Mouse (Mus musculus) heart, embryonic 16.5 days (tissue): Measurements from ENCODE around the gene Synm. TPM values are rescaled to one million over a fixed set of nuclear protein-coding genes. Genes with fewer than 3 reads are reported as not detected.

Source experiments
- ATAC-seq: fragments of 200-750 bp; cut with Nextera tagmentation; replicated peaks from 2 replicates; pipeline ENCODE4 v1.8.0; 2017; ENCODE audit warnings: moderate number of reproducible peaks; ENCODE audit not compliant: insufficient read depth, low FRiP score; ENCODE audit errors: extremely low read depth
- H3K27ac ChIP-seq: fragments of 300-500 bp; sonication (generic); 2 replicates; pipeline ENCODE4 v1.5.1; 2014; ENCODE audit warnings: mild to moderate bottlenecking, low read length, control low read depth, moderate library complexity
- H3K27me3 ChIP-seq: fragments of 300-500 bp; sonication (generic); 2 replicates; pipeline ENCODE4 v1.6.1; 2014; ENCODE audit warnings: low read length, mixed read lengths; ENCODE audit not compliant: control insufficient read depth, insufficient read depth
- H3K36me3 ChIP-seq: fragments of 300-500 bp; sonication (generic); 2 replicates; pipeline ENCODE4 v1.6.1; 2014; ENCODE audit not compliant: control insufficient read depth, insufficient read depth
- H3K4me1 ChIP-seq: fragments of 300-500 bp; sonication (generic); 2 replicates; pipeline ENCODE4 v1.6.1; 2014; ENCODE audit warnings: low read length, mixed read lengths; ENCODE audit not compliant: control insufficient read depth, insufficient read depth
- H3K4me2 ChIP-seq: fragments of 300-500 bp; sonication (generic); 2 replicates; pipeline ENCODE4 v1.6.1; 2014; ENCODE audit warnings: low read depth, mild to moderate bottlenecking, control low read depth, low read length
- H3K4me3 ChIP-seq: fragments of 300-500 bp; sonication (generic); 2 replicates; pipeline ENCODE4 v1.5.1; 2014; ENCODE audit warnings: mild to moderate bottlenecking, control low read depth, low read length
- H3K9ac ChIP-seq: fragments of 300-500 bp; sonication (generic); 2 replicates; pipeline ENCODE4 v1.6.1; 2014; ENCODE audit warnings: low read length, control low read depth
- H3K9me3 ChIP-seq: fragments of 300-500 bp; sonication (generic); replicated peaks from 2 replicates; pipeline ENCODE4 v1.6.1; 2016; ENCODE audit warnings: low read length; ENCODE audit not compliant: control insufficient read depth
- WGBS: fragments of 180-500 bp; shearing (Covaris S2); extraction: QIAGEN DNeasy Blood & Tissue Kit; methylation state at CpG from one replicate; pipeline ENCODE4 v1.1.7; 2014; 5-methylcytosine and 5-hydroxymethylcytosine counted together
- polyA plus RNA-seq: library from polyadenylated mRNA; unstranded; fragments of >200 nt; fragmentation: Nextera tagmentation; extraction: Ambion mirVana; gene quantifications from 2 replicates; pipeline ENCODE4 v1.2.1, GENCODE M21; 2015

Gene Synm
- polyA plus RNA-seq, 1 experiment from 2014 or later: 3.8 TPM

DNA sequence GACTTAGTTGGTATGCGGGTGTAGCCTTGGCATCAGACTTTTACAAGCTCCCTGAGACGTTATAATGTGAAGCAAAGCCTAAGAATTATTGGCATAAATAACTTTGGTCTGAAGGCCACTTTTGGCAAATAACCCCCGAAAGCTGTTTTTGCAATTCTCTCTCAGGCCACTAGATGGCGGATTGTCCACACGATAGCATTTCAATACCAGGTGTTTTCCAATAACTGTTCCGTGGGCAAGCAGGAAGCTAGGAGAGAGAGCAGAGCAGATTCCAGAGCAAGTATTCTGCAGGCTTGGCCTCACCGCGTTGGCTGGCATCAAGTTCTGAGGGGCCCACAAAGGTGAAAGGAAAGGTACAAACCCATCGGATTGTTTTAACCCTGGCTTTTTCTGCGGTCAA, 29.2 kb upstream of the Synm start:
- no peak for ATAC-seq
- Histone ChIP-seq H3K4me3 (no peak overlapping the region), H3K27me3 (no peaks in the 10 kb centered on the region), H3K36me3 (no peaks in the 10 kb centered on the region), H3K4me2 (peak overlapping the region; percentile 24), H3K9ac (peak overlapping the region; percentile 43; the same call in 1 of the 2 replicates), H3K27ac (no peak overlapping the region), H3K9me3 (no peaks in the 10 kb centered on the region), H3K4me1 (peaks cover 3% of the 10 kb centered on the region)
- WGBS: 14% methylated on average over 10 of the region's 10 CpGs

DNA sequence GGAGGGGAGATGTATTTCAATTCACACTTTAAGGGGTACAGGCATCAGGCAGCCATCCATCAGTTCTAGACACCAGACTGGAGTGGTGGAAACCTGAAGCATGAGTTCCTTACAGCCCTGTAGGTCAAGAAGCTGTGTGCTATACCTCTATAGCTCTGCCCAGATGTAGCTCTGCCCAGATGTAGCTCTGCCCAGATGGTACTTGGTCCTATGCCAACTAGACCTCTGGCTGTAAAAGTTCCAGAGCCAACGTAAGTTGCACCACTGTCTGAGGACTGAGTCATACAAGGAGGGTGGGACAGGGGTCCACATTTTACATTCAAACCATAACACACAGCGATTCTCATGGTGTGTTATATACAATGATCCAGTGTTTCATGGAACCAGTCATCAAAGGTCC, 28.3 kb upstream of the Synm start:
- WGBS: 57% methylated on average over 2 of the region's 2 CpGs
- Histone ChIP-seq H3K27me3 (no peaks in the 10 kb centered on the region), H3K4me1 (peaks cover 3% of the 10 kb centered on the region), H3K36me3 (no peaks in the 10 kb centered on the region), H3K4me2 (no peak overlapping the region), H3K27ac (no peak overlapping the region), H3K9ac (no peak overlapping the region), H3K9me3 (no peaks in the 10 kb centered on the region), H3K4me3 (no peak overlapping the region)
- no peak for ATAC-seq

DNA sequence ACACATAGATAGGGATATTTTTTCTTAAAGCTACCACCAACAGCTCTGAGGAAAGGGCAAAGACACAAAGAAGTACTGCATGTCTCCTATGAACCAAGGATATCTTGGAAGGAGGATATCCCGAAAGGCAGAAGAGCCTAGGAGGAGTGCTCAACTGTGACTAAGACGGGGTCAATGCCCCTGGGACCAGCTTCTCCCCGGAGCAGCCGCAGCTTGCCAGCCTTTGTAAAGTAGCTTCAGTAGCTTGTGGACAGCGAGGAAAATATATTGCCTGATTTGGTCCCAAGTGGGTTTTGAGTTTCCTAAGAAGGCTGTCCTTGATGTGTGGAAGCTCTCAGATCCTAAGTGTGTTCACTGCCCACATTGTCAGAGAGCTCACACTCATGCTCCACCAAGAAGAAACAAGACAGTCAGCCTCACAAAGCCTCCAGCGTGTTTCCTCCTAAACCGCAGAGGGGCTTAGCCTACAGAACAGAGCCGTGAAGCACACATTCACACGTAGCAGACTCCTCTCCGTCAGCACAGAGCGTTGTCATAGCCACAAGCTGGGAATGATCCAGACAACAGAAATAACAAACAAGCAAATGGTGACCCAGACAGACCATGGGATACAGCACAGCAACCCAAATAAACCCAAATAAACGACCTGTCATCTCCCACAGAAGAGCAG, 17.2 kb upstream of the Synm start:
- ATAC-seq: no peak; the same call in 1 of the 2 replicates
- H3K4me2 ChIP-seq: no peak overlapping the region
- no peaks in the 10 kb centered on the region; the same call in 1 of the 2 replicates for H3K9me3 ChIP-seq
- no peak overlapping the region for H3K9ac ChIP-seq
- no peaks in the 10 kb centered on the region for H3K27me3 ChIP-seq
- H3K4me1 ChIP-seq: no peaks in the 10 kb centered on the region
- no peaks in the 10 kb centered on the region for H3K36me3 ChIP-seq
- WGBS: 47% methylated on average over 12 of the region's 12 CpGs
- H3K27ac ChIP-seq: no peak overlapping the region
- no peak overlapping the region for H3K4me3 ChIP-seq

DNA sequence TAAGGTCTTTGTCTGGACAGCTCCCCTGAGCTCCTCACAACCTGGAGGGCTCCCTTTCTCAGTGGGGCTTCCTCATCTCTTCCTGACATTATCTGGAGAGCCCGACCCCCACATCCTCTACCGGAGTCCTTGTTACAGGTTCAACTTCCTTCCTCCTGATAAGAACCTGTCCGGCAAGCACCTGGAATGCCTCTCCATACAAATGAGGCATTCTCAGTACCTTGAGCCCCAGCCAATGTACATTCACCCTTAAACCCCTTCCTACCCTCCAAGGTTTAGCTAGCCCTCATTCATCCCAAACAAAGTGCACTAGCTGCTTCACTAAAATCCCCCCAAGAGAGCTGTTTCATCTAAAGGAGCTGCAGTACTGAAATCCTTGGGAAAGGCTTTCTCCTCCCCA, 16.1 kb upstream of the Synm start:
- no peak overlapping the region for H3K4me2 ChIP-seq
- no peak for ATAC-seq
- WGBS: 48% methylated on average over 3 of the region's 3 CpGs
- H3K9me3 ChIP-seq: no peaks in the 10 kb centered on the region; the same call in 1 of the 2 replicates
- no peaks in the 10 kb centered on the region for H3K27me3 ChIP-seq
- H3K27ac ChIP-seq: no peak overlapping the region
- no peaks in the 10 kb centered on the region for H3K36me3 ChIP-seq
- no peaks in the 10 kb centered on the region for H3K4me1 ChIP-seq
- no peak overlapping the region for H3K4me3 ChIP-seq
- H3K9ac ChIP-seq: no peak overlapping the region

DNA sequence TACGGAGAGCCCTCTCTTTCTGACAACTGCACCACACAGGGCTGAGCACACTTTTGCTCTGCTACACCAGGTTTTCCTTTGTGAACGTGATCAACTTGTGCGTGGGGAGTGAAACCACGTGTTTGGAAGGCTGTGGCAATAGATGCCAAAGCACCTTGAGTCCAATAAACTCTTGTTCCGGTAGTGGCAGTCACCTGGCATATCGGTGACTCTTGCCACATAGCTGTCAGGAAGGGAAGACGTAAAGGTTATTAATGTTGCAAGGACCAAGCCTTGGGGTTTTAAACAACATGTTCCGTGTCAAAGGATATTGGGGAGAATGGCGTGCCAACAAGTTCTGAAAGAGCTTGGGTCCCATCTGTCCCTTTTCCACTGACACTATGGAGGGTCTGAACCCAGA, 12.7 kb upstream of the Synm start:
- Histone ChIP-seq H3K27ac (no peak overlapping the region), H3K4me1 (no peaks in the 10 kb centered on the region), H3K27me3 (no peaks in the 10 kb centered on the region), H3K9me3 (no peaks in the 10 kb centered on the region; the same call in 1 of the 2 replicates), H3K36me3 (no peaks in the 10 kb centered on the region), H3K4me3 (no peak overlapping the region), H3K4me2 (no peak overlapping the region), H3K9ac (no peak overlapping the region)
- ATAC-seq: no peak
- 88% methylated on average over 9 of the region's 9 CpGs for WGBS

DNA sequence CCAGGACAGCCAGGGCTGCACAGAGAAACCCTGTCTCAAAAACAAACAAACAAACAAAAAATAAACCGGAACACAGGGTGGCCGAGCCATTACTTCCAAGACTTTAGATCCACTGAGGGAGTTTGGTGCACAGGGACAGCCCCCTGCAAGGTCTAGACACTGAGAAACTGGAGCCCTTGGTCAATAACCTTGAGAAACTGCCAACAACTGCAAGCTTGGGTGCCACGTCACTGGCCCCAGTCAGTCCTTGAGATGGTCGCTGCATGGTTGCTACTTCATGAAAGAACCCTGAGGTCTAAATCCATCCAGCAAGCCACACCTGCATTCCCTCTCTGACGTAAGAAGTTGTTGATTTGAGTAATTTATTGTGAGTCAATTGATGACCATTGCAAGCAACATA, 9.9 kb upstream of the Synm start:
- no peaks in the 10 kb centered on the region for H3K36me3 ChIP-seq
- no peak for ATAC-seq
- H3K4me3 ChIP-seq: no peak overlapping the region
- H3K9me3 ChIP-seq: no peaks in the 10 kb centered on the region; the same call in 1 of the 2 replicates
- 91% methylated on average over 5 of the region's 5 CpGs for WGBS
- no peak overlapping the region for H3K27ac ChIP-seq
- no peaks in the 10 kb centered on the region for H3K27me3 ChIP-seq
- H3K4me2 ChIP-seq: no peak overlapping the region
- H3K4me1 ChIP-seq: no peaks in the 10 kb centered on the region
- no peak overlapping the region for H3K9ac ChIP-seq

DNA sequence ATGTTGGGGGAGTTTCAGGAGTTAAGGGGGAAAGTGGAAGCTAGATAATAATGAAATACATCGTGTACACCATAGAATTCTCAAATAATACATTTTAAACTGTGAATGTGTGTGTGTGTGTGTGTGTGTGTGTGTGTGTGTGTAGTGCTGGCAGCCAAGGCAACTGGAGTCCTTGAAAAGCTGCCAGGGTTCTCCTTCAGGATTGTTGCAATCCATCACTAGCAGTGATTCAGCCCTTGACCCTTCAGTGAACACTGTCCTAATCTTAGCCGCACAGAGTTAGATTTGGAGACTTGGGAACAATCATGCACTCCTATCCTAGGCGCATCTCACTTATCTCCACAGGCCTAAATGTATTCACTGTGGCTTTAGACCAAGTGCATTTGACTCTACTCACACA, 8.6 kb upstream of the Synm start:
- ATAC-seq: no peak
- 64% methylated on average over 3 of the region's 3 CpGs for WGBS

DNA sequence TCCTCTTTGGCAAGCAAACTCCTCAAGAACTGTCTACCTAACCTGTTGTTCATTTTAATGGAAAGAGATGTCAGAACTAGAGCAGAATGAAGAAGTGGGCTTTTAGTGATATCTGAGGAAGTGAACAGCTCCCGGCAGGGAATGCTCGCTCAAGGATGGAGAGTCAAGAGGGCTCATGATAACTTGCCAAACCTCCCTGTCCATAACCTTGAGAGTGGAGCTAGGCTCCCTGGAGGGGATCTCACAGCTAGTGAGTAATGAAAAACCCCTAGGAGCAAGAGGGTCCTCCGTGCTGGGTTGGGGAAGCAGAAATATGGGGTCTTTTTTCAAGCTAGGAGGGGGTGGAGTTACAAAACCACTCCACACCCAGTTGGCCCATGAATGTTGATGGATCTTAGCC, 4.1 kb upstream of the Synm start:
- Histone ChIP-seq H3K4me3 (no peak overlapping the region), H3K36me3 (no peaks in the 10 kb centered on the region), H3K27me3 (peaks cover 7% of the 10 kb centered on the region), H3K4me1 (peaks cover 3% of the 10 kb centered on the region), H3K4me2 (no peak overlapping the region), H3K9me3 (no peaks in the 10 kb centered on the region), H3K27ac (no peak overlapping the region), H3K9ac (no peak overlapping the region)
- WGBS: 38% methylated on average over 3 of the region's 3 CpGs
- ATAC-seq: no peak

More for the DNA sequence above, 8.6 kb upstream of the Synm start:
- Histone ChIP-seq H3K4me3 (no peak overlapping the region), H3K9me3 (no peaks in the 10 kb centered on the region), H3K9ac (no peak overlapping the region), H3K27me3 (no peaks in the 10 kb centered on the region; the same call in 1 of the 2 replicates), H3K4me2 (no peak overlapping the region), H3K36me3 (no peaks in the 10 kb centered on the region), H3K4me1 (no peaks in the 10 kb centered on the region), H3K27ac (no peak overlapping the region)

DNA sequence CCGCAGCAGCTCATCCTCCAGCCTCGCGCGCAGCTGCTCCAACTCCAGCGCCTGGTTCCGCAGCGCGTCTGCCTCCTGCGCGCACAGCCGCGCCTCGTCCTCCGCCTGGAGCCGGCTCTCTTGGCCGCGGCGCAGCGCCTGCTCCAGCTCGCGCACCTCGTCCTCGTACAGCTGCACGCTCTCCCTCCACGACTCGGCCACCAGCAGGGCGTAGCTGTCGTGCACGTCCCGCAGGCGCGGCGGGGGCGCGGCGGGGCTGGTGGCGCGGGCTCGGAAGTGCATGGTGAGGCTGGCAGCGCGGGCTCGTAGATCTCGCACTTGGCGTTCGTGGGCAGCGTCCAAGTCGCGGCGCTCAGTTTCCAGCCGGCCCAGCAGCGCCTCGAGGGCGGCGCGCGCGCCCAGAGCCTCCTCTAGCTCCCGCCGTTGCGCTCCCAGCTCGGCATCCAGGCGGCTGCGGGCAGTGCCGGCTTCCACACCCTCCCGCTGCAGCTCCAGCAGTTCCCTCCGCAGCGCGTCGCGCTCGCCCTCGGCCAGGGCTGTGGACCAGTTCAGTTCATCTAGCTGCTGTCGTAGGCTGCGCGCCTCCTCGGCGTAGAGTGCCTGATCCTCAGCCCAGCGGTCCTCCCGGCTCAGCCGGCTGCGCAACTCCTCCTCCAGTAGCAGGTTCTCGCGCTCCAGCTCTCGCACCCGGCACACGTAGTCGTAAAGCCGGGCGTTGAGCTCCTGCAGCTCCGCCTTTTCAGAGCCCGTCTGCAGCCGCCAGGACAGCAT, 499 bp downstream of the Synm start:
- H3K27ac ChIP-seq: peak overlapping the region; percentile 63
- no peaks in the 10 kb centered on the region for H3K36me3 ChIP-seq
- no peaks in the 10 kb centered on the region for H3K9me3 ChIP-seq
- H3K27me3 ChIP-seq: peaks cover 13% of the 10 kb centered on the region
- ATAC-seq: peak; percentile 73
- peaks cover 9% of the 10 kb centered on the region for H3K4me1 ChIP-seq
- H3K9ac ChIP-seq: peak overlapping the region; percentile 76
- H3K4me2 ChIP-seq: peak overlapping the region; percentile 100
- 1% methylated on average over 85 of the region's 92 CpGs for WGBS
- H3K4me3 ChIP-seq: peak overlapping the region; percentile 75
